Mouse (Mus musculus) adrenal gland (tissue): ENCODE data around the gene Olfr668.
"Not testable (repeated sequence)": the region's sequence is repeated elsewhere in the genome, so short reads cannot be mapped to it uniquely, and the experiment has no call there.

Source experiments
- intact Hi-C: fragments of 180-260 bp; cut with DNase I; formaldehyde crosslinking; loops from one replicate; pipeline ENCODE4 v1.15.1; 2025
- long read RNA-seq, 2 experiments: library from polyadenylated mRNA; unstranded; transcript quantifications; one replicate each; pipeline ENCODE4 v2.0.0; 2020; ENCODE audit warnings: borderline replicate concordance in 1 of 2; ENCODE audit not compliant: insufficient replicate concordance in 1 of 2

Olfr668 gene
- long read RNA-seq, experiment 1 = 0 reads
- long read RNA-seq, experiment 2 = 0 reads

DNA sequence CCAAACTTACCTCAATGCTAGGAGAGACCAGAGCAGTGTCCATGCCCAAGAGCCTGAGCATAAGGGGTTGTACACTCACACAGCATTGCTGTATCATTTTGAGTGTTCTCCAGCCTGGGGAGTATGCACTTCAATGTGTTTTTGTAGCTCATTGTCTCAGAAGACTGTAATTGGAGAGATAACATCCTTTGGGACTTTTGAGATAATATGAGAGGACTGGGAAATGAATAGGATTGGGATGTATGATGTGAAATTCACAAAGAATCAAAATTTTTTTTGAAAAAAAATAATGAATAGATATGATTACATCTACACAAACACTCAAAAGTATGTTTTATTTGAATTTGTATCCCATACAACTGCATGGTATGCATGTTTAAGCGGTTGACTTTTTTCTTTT lies at the start of gene Olfr668:
TSS of gene Olfr668 (minus strand) at position 101 of the 400 bp plus-strand sequence.
- intact Hi-C loops = no loop called here

DNA sequence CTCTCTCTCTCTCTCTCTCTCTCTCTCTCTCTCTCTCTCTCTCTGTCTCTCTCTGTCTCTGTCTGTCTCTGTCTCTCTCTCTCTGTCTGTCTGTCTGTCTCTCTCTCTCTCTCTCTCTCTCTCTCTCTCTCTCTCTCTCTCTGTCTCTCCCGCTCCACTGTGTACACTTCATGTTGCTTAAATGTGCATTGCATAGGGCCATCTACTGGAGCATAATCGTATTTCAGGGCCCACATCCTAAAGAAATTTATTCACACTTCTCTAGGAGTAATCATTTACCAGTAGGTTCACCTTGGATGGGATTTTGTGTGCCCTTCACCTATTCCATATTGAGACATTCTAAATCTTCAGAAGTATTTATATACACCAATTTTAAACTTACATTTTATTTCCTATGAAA lies 44.6 kb upstream of the Olfr668 start:
- intact Hi-C loops = not testable (repeated sequence)

DNA sequence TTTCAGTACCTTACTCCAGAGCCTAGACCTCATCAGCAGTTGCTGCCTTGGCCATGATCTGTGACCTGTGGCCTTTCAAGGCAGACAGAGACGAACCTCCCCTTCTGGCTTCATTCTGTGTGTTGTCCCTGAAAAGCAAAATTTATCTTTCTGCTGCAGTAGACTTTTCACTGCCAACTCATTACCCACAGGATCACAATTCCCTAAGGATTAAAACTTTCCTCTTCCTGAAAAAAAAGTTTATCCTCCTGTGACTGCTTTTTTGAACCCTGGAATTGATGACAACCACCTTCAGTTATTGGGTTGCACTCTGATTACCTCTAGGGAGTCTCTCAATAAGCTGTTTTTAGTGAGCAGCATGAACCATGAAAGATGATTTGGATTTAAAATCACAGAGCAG lies 34.7 kb upstream of the Olfr668 start, which contains the start of gene Olfr670:
TSS of gene Olfr670 (minus strand) at position 101 of the 400 bp plus-strand sequence.
- intact Hi-C loops = no loop called here

DNA sequence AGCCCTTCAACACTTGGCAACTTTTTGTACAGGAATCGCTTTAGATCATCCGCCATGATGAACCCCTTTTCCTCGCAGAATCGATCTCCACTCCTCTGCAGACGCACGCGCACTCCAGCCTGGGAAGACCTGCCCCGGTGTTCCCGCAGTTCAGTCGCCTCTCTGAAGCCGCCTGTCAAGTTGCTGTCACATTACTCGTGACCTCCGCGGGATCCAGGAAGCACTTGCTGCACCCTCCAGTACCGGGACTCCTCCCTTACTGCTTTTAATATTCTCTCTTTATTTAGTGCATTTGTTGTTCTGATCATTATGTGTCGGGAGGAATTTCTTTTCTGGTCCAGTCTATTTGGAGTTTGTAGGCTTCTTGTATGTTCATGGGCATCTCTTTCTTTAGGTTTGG lies 22.4 kb upstream of the Olfr668 start:
- intact Hi-C loops = not testable (repeated sequence)

DNA sequence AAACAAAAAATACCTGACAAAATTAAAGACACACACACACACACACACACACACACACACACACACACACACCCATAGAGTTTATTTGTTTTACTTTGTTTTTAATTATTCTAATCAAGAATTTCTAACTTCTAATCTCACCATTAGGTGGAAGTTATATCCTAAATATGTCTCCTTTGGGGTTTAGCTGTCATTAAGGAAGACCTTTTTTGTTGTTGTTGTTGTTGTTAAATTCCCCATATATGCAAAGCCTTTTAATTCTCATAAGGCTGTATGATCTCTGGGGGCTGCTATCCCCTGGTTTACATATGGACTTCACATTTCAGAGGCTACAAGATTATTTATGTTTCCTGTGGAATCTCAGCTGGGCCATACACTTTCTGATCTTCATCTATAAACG lies 6.1 kb upstream of the Olfr668 start, which contains the start of gene Olfr669:
TSS of gene Olfr669 (plus strand) at position 301 of the 400 bp plus-strand sequence.
- intact Hi-C loops = no loop called here

DNA sequence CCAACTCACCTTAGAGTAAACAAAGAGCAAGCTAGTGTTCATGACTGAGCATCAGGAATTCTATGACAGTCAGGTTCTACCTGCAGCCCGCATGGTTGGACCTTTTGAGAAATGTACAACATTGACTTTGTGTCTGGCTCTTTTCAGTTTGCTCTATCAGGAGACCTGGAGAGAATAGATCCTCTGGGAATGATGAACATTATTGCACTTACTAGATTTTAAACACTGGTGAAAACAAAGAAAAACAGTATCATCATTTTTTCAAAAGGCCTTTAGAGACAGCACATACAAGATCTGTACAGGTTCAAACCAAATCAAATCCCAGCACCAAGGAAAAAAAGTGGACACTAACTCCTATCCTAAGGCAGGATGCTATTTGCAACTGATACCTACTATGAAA lies 6.5 kb downstream of the Olfr668 start, which contains the start of gene Olfr667:
TSS of gene Olfr667 (minus strand) at position 101 of the 400 bp plus-strand sequence.
- intact Hi-C loops = no loop called here

DNA sequence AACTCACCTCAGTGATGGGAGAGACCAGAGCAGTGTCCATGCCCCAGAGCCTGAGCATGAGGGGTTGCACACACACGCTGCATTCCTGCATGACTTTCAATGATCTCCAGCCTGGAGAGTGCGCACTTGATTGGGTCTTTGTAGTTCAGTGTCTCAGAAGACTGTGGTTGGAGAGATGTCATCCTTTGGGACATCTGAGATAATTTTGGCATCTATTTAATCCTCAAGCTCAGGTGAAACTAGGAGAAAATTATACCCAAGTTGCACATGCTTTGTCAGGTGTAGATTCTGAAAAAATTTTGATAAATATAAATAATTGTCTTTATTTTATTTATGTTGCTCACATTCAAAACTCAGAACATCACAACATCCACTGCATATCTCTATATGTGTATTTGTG lies 32.0 kb downstream of the Olfr668 start, which contains the start of gene Olfr666:
TSS of gene Olfr666 (minus strand) at position 101 of the 400 bp plus-strand sequence.
- intact Hi-C loops = no loop called here

DNA sequence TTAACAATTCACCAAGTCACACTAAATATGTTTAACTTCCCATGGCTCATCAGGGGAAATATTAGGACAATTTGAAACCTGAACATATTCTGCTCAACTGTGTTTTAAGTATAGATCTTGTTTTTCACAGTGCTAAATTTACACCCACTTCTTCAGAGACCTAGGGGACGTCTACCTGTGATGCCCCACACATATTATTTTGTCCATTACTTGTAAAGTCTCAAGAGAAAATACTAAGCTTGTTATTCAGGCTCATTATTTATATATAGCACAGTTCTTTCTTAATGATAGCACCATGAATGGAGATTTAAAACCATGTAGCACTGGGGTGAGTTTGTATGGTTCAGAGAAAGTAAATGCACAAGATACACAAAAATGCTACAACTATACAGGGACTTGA lies 50.1 kb downstream of the Olfr668 start, which contains the start of gene Olfr665:
TSS of gene Olfr665 (plus strand) at position 301 of the 400 bp plus-strand sequence.
- intact Hi-C loops = no loop called here
